Mouse (Mus musculus) adrenal gland, adult (tissue): ENCODE data around the gene Rnf222.
"Not testable (repeated sequence)": the region's sequence is repeated elsewhere in the genome, so short reads cannot be mapped to it uniquely, and the experiment has no call there.

Source experiments
- DNase-seq, 2 experiments: peaks; one replicate each; pipeline ENCODE4 v3.0.0; 2022 to 2023; ENCODE audit warnings: low spot score in 1 of 2; ENCODE audit not compliant: inconsistent age in 2 of 2

Rnf222 gene

DNA sequence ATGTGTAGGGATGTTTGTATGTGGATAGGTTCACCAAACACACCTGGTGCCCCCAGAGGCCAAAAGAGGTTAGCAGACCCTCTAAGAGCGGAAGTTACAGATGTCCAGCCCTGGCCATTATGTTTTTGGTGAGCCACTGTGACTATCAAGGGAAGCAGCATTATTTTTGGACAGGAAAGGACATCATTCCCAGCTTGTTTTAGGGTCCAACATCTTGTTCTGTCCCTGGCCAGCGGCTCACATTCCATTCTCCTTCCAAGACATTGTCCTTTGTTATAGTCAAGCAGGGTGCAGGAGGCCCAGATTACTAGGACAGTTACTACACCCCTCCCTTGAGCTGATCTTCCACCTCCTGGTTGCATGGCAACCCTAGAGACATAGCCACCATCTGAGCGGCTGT, 18.9 kb downstream of the Rnf222 start:
- no peak for DNase-seq

GRCm38 (mm10) chr11:68908846-68909503, 20.6 kb downstream of the Rnf222 start:
- DNase-seq = peak in 1 of 2 experiments; percentile 59

DNA sequence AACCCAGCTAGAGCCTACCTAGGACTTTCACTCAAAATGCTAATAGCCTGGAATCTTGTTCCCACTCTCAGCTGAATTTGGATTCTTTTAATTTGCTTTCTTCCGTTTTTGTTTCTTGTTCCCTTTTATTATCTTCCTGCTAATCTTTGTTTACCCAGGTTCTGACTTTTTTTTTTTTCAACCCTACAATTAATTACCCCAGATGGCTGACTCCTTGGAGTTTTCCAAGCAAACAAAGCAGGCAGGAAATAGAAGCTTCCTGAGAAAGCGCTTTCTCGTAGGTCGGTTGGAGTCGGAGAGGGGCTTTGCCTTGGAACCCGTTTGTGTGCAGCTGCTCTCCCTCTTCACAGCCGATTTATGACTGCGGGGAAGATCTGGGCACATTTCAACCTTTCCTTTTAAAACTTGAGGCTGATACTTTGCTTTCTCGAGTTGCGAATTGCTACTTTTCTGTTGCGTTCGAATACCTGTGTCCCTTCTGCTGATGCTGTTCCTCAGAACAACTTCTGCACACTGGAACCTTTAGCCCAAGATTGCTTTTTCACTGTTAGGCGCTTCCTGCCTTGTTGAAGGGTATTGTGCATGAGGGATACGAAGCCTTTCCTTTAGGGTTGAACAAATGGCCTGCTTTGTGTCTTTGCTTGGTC, 23.3 kb downstream of the Rnf222 start:
- peak in 1 of 2 experiments; percentile 38 for DNase-seq

DNA sequence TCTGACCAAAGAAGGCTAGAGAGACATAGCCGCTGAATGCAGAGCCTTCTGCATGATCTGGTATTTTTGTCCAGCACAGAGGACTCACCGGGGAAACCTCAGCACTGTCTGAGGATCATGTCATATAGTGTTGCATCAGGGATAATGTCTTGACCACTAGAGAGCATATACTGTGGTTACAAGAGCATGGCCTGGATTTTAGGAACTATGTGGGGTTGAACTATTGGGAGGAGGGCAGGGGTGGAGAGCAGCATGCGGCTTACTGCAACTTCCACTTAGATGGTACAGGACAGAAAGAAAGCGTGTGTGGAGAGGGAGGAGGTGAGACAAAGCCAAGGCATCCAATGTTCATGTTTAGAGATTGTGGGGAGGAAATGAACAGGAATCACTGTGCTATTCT, 26.2 kb downstream of the Rnf222 start:
- DNase-seq = no peak

- no peak for DNase-seq
These were observed 34.8 kb downstream of the Rnf222 start for GRCm38 (mm10) chr11:68923191-68923590.

DNA sequence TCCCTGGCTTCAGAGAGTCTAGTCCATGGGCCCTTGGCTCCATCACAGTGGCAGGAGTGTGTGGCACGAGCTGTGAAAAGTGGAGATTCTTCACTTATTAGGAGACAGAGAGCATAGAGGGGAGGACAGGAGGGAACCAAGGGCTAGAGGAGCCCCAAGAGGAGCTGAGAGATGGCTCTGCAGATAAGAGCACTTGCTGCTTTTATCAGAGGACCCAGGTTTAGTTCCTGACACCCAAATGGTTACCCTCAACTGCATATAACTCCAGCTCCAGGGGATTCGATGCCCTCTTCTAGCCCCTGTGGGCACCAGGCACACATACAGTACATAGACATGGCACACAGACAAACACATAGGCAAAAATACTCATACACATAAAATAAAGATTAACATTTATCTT, 36.4 kb downstream of the Rnf222 start:
- DNase-seq = no peak

GRCm38 (mm10) chr11:68926981-68927380, 38.6 kb downstream of the Rnf222 start, which contains the start of gene Odf4:
TSS of gene Odf4 (minus strand) at chr11:68927081.
- DNase-seq = no peak

DNA sequence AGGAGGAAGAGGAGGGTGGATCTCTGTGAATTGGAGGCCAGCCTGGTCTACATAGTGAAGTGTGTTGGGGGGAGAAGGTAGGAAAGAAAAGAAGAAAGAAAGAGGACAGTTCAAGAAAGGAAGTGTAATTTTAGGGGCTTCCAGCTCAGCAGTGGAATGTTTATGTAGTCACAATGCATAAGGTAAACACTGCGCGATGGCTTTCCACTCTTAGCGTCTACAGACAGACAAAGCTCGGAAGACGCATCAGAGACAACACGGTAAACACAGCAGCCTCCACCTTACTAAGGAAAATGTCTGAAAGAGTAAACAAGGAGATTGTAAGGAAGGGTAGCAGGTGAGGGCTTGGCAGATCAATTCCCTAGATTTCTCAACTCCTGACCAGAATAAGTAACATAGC, 41.6 kb downstream of the Rnf222 start:
- no peak for DNase-seq

DNA sequence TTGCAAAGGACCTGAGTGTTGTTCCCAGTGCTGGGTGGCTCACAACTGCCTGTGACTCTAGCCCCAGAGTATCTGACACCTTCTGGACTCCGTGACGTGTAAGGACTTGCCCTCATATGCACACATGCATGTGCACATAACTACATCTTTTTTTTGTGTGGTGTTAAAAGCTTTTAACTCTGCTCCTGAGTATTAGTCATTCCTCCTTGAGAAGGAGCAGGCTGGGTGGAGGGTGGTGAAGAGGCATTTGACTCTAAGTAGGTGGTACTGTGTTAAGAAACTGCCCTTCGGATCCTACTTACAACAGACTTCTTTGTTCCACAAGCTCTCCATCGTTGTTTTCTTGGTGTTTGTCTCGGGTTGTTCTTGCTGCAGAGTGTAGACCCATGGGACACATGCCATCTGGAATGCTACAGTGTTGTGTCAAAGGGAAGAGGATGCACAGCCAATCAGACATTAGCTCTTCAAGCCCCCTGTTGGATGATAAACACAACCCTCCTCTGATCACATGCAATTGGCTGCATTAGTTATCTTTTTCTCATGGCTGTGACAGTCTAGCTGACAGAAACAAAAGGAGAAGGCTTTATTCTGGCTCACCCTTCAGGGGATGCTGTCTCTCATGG, 45.6 kb downstream of the Rnf222 start:
- DNase-seq = no peak

DNA sequence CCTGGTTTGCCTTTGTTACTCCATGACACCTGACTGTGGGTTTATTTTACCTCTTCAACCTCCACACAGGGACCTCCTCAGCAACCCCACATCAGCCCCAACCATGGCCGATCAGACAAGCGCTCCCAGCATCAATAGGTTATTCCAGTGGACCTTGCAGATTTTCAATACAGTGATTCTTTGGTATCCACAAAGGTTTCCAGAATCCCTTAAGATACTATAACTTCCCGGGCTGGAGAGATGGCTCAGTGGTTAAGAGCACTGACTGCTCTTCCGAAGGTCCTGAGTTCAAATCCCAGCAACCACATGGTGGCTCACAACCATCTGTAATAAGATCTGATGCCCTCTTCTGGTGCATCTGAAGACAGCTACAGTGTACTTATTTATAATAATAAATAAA, 48.6 kb downstream of the Rnf222 start:
- DNase-seq = not testable (repeated sequence)

DNA sequence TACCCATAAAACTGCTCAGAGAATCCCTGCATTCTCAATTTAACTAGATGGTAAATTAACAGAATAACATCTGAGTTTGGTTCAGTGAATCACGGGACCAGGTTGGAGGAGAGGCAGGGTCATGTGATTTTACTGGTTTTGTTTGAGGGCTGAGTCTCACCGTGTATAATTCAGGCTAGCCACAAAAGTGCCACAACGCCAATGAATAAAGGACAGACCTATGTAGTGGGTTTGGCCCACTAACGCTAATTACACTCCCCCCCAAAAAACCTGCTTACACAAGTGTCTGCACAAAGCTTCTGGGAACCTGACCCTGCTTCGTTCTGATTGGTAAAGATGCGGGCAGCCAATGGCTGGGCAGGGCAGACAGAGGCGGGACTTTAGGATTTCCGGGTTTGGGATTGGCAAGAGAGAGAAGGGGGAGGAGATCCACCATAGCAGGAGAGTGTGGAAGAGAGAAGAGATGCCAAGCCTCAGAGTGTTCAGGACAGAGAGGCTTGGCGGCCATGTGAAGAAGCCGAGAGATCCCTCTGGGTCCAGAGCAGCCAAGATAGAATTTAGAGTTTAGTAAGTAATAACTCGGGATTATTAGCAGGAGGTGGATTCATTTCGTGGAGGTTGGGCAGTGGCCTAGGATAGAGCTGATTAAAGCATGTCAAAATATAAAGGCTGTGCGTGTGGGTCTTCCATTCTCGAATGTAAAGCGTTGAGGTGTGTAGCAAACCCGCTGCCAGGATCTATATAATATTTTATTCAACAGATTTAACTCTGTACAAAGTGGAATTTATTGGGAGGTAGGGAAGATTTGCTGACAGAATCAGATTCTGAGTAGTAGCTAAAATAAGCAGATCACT, 51.3 kb downstream of the Rnf222 start:
- peak; percentile 91 to 96 for DNase-seq

DNA sequence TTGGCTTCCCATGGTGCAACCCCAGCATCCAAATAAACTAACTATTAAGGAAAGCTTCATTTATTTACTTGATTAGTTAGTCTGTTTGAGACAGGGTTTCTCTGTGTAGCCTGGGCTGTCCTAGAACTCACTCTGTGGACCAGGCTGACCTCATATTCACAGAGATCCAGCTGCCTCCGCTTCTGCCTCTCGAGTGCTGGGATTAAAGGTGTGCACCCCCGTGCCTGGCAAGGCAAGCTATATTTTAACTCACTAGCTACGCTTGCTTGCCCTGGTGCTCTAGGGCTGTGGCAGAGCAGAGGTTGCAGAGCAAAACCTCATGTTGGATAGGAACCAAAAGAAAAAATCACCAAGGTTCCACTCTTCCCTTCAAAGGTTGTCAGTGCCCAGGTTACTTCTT, 52.2 kb downstream of the Rnf222 start:
- DNase-seq = peak in 1 of 2 experiments; percentile 43

- DNase-seq = no peak
These were observed 54.4 kb downstream of the Rnf222 start for GRCm38 (mm10) chr11:68942731-68943130.

DNA sequence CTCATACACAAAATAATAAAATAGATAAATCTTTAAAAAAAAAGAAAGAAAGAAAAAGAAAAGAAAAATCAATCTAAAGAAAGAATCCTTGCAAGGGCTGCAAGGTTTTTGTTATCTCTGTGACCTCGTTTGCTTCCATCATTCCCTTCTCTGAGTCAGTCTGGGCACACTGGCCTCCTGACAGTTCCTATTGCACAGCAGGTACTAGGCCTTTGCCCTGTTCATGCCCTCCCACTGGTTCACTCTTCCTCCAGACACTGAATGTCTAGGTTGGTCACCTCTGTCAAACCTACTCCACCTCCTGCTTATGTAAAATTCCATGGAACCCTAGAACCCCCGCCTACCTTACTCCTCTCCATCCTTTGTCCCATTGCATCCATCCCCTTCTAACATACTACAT, 56.9 kb downstream of the Rnf222 start:
- DNase-seq = peak; percentile 56 to 75
